Mouse (Mus musculus) neural tube, embryonic 12.5 days (tissue): ENCODE results near the gene Nab2. TPM values are rescaled to one million over a fixed set of nuclear protein-coding genes. Genes with fewer than 3 reads are reported as not detected.
A peak's percentile ranks its signal among the peaks of the same experiment; 100 is the strongest.

Experiments used
- ATAC-seq: fragments of 200-750 bp; cut with Nextera tagmentation; 2 replicates; pipeline ENCODE4 v1.8.0; 2017; ENCODE audit warnings: low read depth, mild to moderate bottlenecking, moderate TSS enrichment, moderate library complexity; ENCODE audit not compliant: low FRiP score
- H3K27ac ChIP-seq: fragments of 300-500 bp; sonication (generic); 2 replicates; pipeline ENCODE4 v1.5.1; 2016
- H3K27me3 ChIP-seq: fragments of 300-500 bp; sonication (generic); replicated peaks from 2 replicates; pipeline ENCODE4 v1.6.1; 2016; ENCODE audit warnings: mild to moderate bottlenecking
- H3K36me3 ChIP-seq: fragments of 300-500 bp; sonication (generic); 2 replicates; pipeline ENCODE4 v1.6.1; 2016; ENCODE audit warnings: mild to moderate bottlenecking
- H3K4me1 ChIP-seq: fragments of 300-500 bp; sonication (generic); 2 replicates; pipeline ENCODE4 v1.6.1; 2016
- H3K4me2 ChIP-seq: fragments of 300-500 bp; sonication (generic); replicated peaks from 2 replicates; pipeline ENCODE4 v1.6.1; 2016; ENCODE audit warnings: mild to moderate bottlenecking
- H3K4me3 ChIP-seq: fragments of 300-500 bp; sonication (generic); 2 replicates; pipeline ENCODE4 v1.5.1; 2016
- H3K9ac ChIP-seq: fragments of 300-500 bp; sonication (generic); 2 replicates; pipeline ENCODE4 v1.6.1; 2016; ENCODE audit warnings: mild to moderate bottlenecking
- H3K9me3 ChIP-seq: fragments of 300-500 bp; sonication (generic); 2 replicates; pipeline ENCODE4 v1.6.1; 2016; ENCODE audit warnings: mild to moderate bottlenecking
- WGBS: fragments of 180-500 bp; shearing (Covaris S2); methylation state at CpG from one replicate; pipeline ENCODE4 v1.1.7; 2016; 5-methylcytosine and 5-hydroxymethylcytosine counted together
- polyA plus RNA-seq: library from polyadenylated mRNA; unstranded; fragments of >200 nt; fragmentation: Nextera tagmentation; extraction: Ambion mirVana; gene quantifications from 2 replicates; pipeline ENCODE4 v1.2.1, GENCODE M21; 2016

The Nab2 gene
- polyA plus RNA-seq, 1 experiment from 2014 or later: 6.9 TPM

DNA sequence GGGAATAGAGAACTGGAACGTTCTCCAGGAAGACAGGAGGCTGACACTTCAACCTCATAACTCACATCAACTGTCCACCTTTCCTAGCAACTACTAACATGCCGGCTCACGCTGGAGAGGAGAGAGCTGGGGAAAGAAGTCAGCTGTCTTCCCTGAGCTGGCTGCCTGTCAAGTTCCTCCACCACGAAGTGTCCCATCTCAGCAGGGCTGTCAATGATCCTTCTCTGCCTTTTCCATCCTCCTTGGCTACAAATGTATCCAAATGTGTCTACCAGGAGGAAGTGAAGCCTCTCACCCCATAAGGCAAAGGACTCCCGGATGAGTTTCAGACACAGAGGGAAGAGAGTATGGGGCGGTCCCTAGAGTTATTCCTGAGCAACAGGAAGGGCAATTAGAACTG lies 50.2 kb downstream of the Nab2 start:
- peak overlapping the region; percentile 17 for H3K9ac ChIP-seq
- no peaks in the 10 kb centered on the region for H3K27me3 ChIP-seq
- 0 out of 2 replicates have a peak overlapping the region, but pooled peaks have one; percentile 9 for H3K4me3 ChIP-seq
- peak overlapping the region; percentile 76 for H3K4me2 ChIP-seq
- H3K4me1 ChIP-seq: peaks cover 68% of the 10 kb centered on the region
- H3K36me3 ChIP-seq: no peaks in the 10 kb centered on the region
- H3K27ac ChIP-seq: no peak overlapping the region
- ATAC-seq: no peak
- 50% methylated on average over 6 of the region's 6 CpGs for WGBS
- no peaks in the 10 kb centered on the region for H3K9me3 ChIP-seq

DNA sequence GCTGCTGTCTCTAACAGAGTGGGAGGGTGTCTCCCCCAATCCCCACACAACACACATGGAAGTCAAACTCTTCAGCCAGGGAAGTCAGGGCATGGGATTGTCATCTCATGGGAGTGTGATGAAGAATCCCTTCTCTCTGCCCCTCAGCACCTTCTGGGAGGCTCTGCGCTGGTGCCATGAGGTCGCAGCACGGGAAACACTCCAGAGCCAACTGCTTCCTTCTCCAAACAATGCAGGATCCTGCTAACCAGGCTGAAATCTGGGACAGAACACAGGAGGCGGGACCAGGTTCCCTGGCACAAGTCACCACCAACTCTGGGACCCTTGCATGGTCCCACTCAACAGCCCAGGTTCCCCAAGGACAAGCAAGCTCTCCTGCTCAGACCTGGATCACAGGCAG lies 51.1 kb downstream of the Nab2 start:
- Histone ChIP-seq H3K27ac (no peak overlapping the region), H3K4me1 (peaks cover 67% of the 10 kb centered on the region), H3K4me2 (peak overlapping the region; percentile 76), H3K4me3 (no peak overlapping the region), H3K9me3 (no peaks in the 10 kb centered on the region), H3K9ac (peak overlapping the region; percentile 38), H3K27me3 (no peaks in the 10 kb centered on the region), H3K36me3 (peaks cover 4% of the 10 kb centered on the region)
- no peak for ATAC-seq
- WGBS: 64% methylated on average over 4 of the region's 4 CpGs

GRCm38 (mm10) chr10:127616261-127616679 lies 52.1 kb downstream of the Nab2 start:
- no peak for ATAC-seq
- no peaks in the 10 kb centered on the region for H3K9me3 ChIP-seq
- peaks cover 14% of the 10 kb centered on the region for H3K36me3 ChIP-seq
- peak overlapping the region; percentile 18; the same call in 1 of the 2 replicates for H3K4me2 ChIP-seq
- no peak overlapping the region for H3K4me3 ChIP-seq
- no peak overlapping the region for H3K9ac ChIP-seq
- H3K27ac ChIP-seq: no peak overlapping the region
- no peaks in the 10 kb centered on the region for H3K27me3 ChIP-seq
- WGBS: 40% methylated on average over 7 of the region's 7 CpGs
- H3K4me1 ChIP-seq: peaks cover 60% of the 10 kb centered on the region

DNA sequence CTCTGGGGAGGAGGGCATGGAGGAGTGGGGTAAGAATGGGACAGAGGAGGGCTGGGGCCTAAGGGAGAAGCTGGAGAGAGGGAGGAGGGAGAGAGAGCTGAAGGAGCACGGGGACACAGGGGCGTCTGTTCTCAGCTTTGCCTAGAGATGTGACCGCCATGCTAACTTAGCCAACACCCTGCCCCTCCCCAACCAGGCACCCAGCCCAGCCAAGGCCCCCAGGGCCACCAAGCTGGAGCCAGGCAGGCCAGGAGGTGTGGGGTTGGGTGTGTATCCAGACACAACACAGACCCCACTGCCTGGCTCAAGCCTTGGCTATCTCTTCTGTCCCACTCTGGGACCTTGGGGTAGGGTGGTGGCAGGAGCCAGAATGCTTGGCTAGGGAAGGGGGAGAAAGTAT lies 52.8 kb downstream of the Nab2 start:
- no peak for ATAC-seq
- Histone ChIP-seq H3K9me3 (no peaks in the 10 kb centered on the region), H3K27ac (no peak overlapping the region), H3K27me3 (no peaks in the 10 kb centered on the region), H3K9ac (no peak overlapping the region), H3K4me1 (peaks cover 60% of the 10 kb centered on the region), H3K36me3 (peaks cover 19% of the 10 kb centered on the region), H3K4me3 (no peak overlapping the region), H3K4me2 (peak overlapping the region; percentile 43)
- 65% methylated on average over 3 of the region's 3 CpGs for WGBS

GRCm38 (mm10) chr10:127615034-127615374 lies 53.4 kb downstream of the Nab2 start:
- H3K36me3 ChIP-seq: peaks cover 25% of the 10 kb centered on the region
- no peak for ATAC-seq
- H3K27ac ChIP-seq: 0 out of 2 replicates have a peak overlapping the region, but pooled peaks have one; percentile 22
- peaks cover 60% of the 10 kb centered on the region for H3K4me1 ChIP-seq
- no peaks in the 10 kb centered on the region for H3K27me3 ChIP-seq
- WGBS: 39% methylated on average over 2 of the region's 2 CpGs
- H3K9me3 ChIP-seq: no peaks in the 10 kb centered on the region
- 0 out of 2 replicates have a peak overlapping the region, but pooled peaks have one; percentile 23 for H3K9ac ChIP-seq
- H3K4me3 ChIP-seq: no peak overlapping the region
- peak overlapping the region; percentile 43 for H3K4me2 ChIP-seq

DNA sequence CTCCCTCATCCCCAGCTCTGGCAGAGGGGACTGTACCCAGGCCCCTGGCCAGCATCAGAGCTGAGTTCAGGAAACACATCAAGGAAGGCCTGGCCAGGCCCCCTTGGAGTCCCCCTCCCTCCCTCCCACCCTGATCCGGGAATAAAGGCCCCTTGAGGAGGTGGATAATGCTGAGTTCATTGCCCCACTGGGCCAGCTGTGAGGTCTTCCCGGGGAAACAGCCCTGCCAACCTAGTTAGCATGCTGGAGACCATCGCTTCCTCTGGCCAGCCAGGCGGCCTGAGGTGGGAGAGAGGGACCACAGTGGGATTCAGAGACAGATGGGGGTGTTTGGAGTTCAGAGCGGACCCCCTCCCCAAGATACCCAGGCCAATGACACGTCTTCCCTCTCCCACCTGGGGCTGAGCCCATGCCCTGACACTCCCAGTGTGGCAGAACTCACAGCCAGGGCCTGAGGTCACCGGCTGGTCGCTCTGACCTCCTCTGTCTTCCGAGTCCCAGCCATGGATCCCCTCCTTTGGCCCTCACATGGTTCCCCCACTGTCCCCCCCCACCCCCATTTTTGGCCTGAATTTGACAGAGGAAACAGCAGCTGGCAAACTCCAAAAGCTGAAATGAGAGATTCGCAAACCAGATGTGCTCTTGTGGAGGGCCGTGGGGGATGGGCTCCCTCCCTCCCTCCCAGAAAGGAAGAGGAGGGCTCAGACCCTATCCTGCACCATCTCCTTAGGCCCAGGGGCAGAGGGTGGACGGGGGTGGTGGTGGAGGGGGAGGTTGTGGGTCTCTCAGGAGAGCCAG lies 53.9 kb downstream of the Nab2 start:
- WGBS: 14% methylated on average over 12 of the region's 12 CpGs
- ATAC-seq: 0 out of 2 replicates have a peak, but pooled peaks have one; percentile 38
- no peaks in the 10 kb centered on the region for H3K9me3 ChIP-seq
- H3K4me1 ChIP-seq: peaks cover 55% of the 10 kb centered on the region
- H3K9ac ChIP-seq: 0 out of 2 replicates have a peak overlapping the region, but pooled peaks have one; percentile 23
- peak overlapping the region; percentile 43 for H3K4me2 ChIP-seq
- peaks cover 31% of the 10 kb centered on the region for H3K36me3 ChIP-seq
- H3K4me3 ChIP-seq: no peak overlapping the region
- H3K27ac ChIP-seq: peak overlapping the region; percentile 22; the same call in 1 of the 2 replicates
- H3K27me3 ChIP-seq: no peaks in the 10 kb centered on the region

DNA sequence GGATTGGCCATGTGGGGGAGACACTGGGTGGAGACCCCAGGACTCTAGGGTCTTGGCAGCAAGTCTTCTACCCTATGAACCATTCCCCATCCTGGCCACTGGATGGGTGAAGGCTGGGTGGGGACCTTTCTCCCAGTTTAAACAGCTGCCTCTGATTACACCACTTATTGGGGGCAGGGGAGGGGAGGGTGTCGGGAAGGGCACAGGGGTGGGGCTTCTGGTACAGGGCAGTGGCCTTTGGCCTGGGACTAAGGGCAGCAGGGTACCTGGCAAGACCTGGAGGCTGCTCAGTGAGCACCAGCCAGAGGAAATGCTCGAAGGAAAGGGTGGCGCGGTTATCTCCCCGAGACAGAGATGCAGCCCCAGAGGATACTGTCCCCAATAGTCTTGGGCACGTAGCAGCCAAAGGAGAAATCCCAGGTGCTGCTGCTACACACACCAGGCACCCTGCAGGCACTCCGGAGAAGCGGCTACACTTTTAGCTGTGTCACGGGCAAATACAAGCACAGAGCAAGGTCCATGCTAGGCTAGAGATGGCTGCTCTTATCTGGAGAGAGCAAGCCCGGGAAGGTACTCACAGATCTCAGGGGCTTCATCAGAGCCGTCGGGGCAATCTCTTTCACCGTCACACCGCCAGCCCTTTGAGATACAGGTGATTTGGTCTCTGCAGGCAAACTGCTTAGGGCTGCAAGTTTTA lies 56.1 kb downstream of the Nab2 start:
- Histone ChIP-seq H3K9ac (no peak overlapping the region), H3K9me3 (no peaks in the 10 kb centered on the region), H3K27ac (no peak overlapping the region), H3K4me1 (peaks cover 33% of the 10 kb centered on the region), H3K27me3 (no peaks in the 10 kb centered on the region), H3K36me3 (peaks cover 53% of the 10 kb centered on the region), H3K4me2 (no peak overlapping the region), H3K4me3 (no peak overlapping the region)
- WGBS: 91% methylated on average over 14 of the region's 14 CpGs
- ATAC-seq: no peak

Other genes starting within 250 kb of the Nab2 start
- 4.3 and 5.8 TPM in 2 replicates for gene Stac3, start 166.9 kb downstream of the Nab2 start, polyA plus RNA-seq
- gene Ndufa4l2, start 153.6 kb downstream of the Nab2 start, polyA plus RNA-seq: 7.3 and 7.6 TPM in 2 replicates
- 74.2 and 76.9 TPM in 2 replicates for gene Shmt2, start 146.1 kb downstream of the Nab2 start, polyA plus RNA-seq
- gene Nxph4, start 134.0 kb downstream of the Nab2 start, polyA plus RNA-seq: 112 and 125 TPM in 2 replicates
- 85.7 and 96.0 TPM in 2 replicates for gene Lrp1, start 47.4 kb downstream of the Nab2 start, polyA plus RNA-seq
- 7.2 and 7.5 TPM in 2 replicates for gene Stat6, start 25.6 kb downstream of the Nab2 start, polyA plus RNA-seq
- 7.2 and 8.0 TPM in 2 replicates for gene Nemp1, start 1.7 kb downstream of the Nab2 start, polyA plus RNA-seq
- gene Myo1a, start 36.6 kb upstream of the Nab2 start, polyA plus RNA-seq: 0.29 and 0.58 TPM in 2 replicates
- gene Tac2, start 55.9 kb upstream of the Nab2 start, polyA plus RNA-seq: 0.91 TPM in 1 of 2 replicates, not detected in the other
- 4.9 and 5.5 TPM in 2 replicates for gene Zbtb39, start 71.0 kb upstream of the Nab2 start, polyA plus RNA-seq
- 0.28 and 0.41 TPM in 2 replicates for gene Gpr182, start 83.2 kb upstream of the Nab2 start, polyA plus RNA-seq
- gene Rdh1, start 91.2 kb upstream of the Nab2 start, polyA plus RNA-seq: 0.05 and 0.09 TPM in 2 replicates
- not detected in 2 replicates for gene Rdh16f1, start 91.2 kb upstream of the Nab2 start, polyA plus RNA-seq
- gene Rdh9, start 107.8 kb upstream of the Nab2 start, polyA plus RNA-seq: 0.09 and 0.10 TPM in 2 replicates
- not detected in 2 replicates for gene Rdh16, start 132.6 kb upstream of the Nab2 start, polyA plus RNA-seq
- gene Rdh19, start 181.4 kb upstream of the Nab2 start, polyA plus RNA-seq: not detected in 2 replicates
- gene Rdh16f2, start 197.9 kb upstream of the Nab2 start, polyA plus RNA-seq: not detected in 2 replicates
- gene Rdh7, start 220.2 kb upstream of the Nab2 start, polyA plus RNA-seq: not detected in 2 replicates
- not detected in 2 replicates for gene Sdr9c7, start 229.9 kb upstream of the Nab2 start, polyA plus RNA-seq